Mouse (Mus musculus) forebrain, embryonic 15.5 days (tissue): ENCODE measurements at regions not wholly inside any gene's neighbourhood (a gene's known extent, or its start where the extent isn't known, plus 50 kb on each side); places are given as distances from the start of the nearest gene placed in this dataset.
A peak's percentile ranks its signal among the peaks of the same experiment; 100 is the strongest.

Experiments
- ATAC-seq: fragments of 200-750 bp; cut with Nextera tagmentation; replicated peaks from 2 replicates; pipeline ENCODE4 v1.8.0; 2017; ENCODE audit warnings: mild to moderate bottlenecking, moderate TSS enrichment, moderate library complexity
- H3K27ac ChIP-seq: fragments of 300-500 bp; sonication (generic); replicated peaks from 2 replicates; pipeline ENCODE4 v1.5.1; 2015; ENCODE audit warnings: mild to moderate bottlenecking, inconsistent platforms
- H3K27me3 ChIP-seq: fragments of 300-500 bp; sonication (generic); 2 replicates; pipeline ENCODE4 v1.6.1; 2015; ENCODE audit warnings: inconsistent platforms
- H3K36me3 ChIP-seq: fragments of 300-500 bp; sonication (generic); 2 replicates; pipeline ENCODE4 v1.6.1; 2015; ENCODE audit warnings: mild to moderate bottlenecking, inconsistent platforms
- H3K4me1 ChIP-seq: fragments of 300-500 bp; sonication (generic); 2 replicates; pipeline ENCODE4 v1.6.1; 2015; ENCODE audit warnings: inconsistent platforms
- H3K4me2 ChIP-seq: fragments of 300-500 bp; sonication (generic); replicated peaks from 2 replicates; pipeline ENCODE4 v1.6.1; 2015; ENCODE audit warnings: mild to moderate bottlenecking, inconsistent platforms
- H3K4me3 ChIP-seq: fragments of 300-500 bp; sonication (generic); 2 replicates; pipeline ENCODE4 v1.5.1; 2015; ENCODE audit warnings: mild to moderate bottlenecking, inconsistent platforms
- H3K9ac ChIP-seq: fragments of 300-500 bp; sonication (generic); replicated peaks from 2 replicates; pipeline ENCODE4 v1.6.1; 2015; ENCODE audit warnings: mild to moderate bottlenecking, inconsistent platforms
- H3K9me3 ChIP-seq: fragments of 300-500 bp; sonication (generic); 2 replicates; pipeline ENCODE4 v1.6.1; 2016; ENCODE audit warnings: inconsistent platforms
- WGBS: fragments of 180-500 bp; shearing (Covaris S2); methylation state at CpG from one replicate; pipeline ENCODE4 v1.1.7; 2015; ENCODE audit warnings: mixed read lengths; 5-methylcytosine and 5-hydroxymethylcytosine counted together

- ATAC-seq, result no peak
- H3K9ac ChIP-seq, result no peak overlapping the region
- H3K4me2 ChIP-seq, result no peak overlapping the region
These were observed 166.3 kb downstream of the Pfkfb3 start for GRCm38 (mm10) chr2:11387623-11388022.

GRCm38 (mm10) chr2:11383815-11384214, 170.1 kb downstream of the Pfkfb3 start:
- Histone ChIP-seq H3K9ac (no peak overlapping the region), H3K27ac (no peak overlapping the region), H3K4me3 (no peak overlapping the region), H3K9me3 (no peaks in the 10 kb centered on the region), H3K36me3 (no peaks in the 10 kb centered on the region), H3K4me2 (no peak overlapping the region), H3K27me3 (no peaks in the 10 kb centered on the region), H3K4me1 (no peaks in the 10 kb centered on the region)
- no peak for ATAC-seq
- 73% methylated on average over 2 of the region's 2 CpGs for WGBS

More at GRCm38 (mm10) chr2:11387623-11388022, 166.3 kb downstream of the Pfkfb3 start:
- Histone ChIP-seq H3K27me3 (no peaks in the 10 kb centered on the region), H3K36me3 (no peaks in the 10 kb centered on the region), H3K27ac (no peak overlapping the region), H3K4me1 (peaks cover 8% of the 10 kb centered on the region; the same call in 1 of the 2 replicates), H3K9me3 (no peaks in the 10 kb centered on the region), H3K4me3 (no peak overlapping the region)
- 93% methylated on average over 2 of the region's 2 CpGs for WGBS

DNA sequence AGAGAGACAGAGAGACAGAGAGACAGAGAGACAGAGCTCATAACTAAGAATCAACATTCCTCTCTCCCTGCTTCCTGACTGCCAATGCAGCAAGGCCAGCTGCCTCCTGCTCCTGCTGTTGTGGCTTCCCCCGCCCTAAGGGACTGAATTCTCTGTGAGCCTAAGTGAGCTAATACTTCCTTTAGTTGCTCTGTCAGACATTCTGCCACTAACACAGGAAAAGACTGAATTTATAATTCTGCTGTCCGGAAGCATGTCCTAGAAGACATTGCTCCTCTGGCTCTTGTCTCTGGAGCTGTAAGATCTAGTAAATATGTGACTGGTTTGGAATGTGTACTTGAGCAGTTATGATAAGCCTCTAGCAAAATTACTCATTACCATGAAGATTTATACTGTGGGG, 176.7 kb downstream of the Pfkfb3 start:
- no peaks in the 10 kb centered on the region for H3K36me3 ChIP-seq
- no peak overlapping the region for H3K9ac ChIP-seq
- H3K4me1 ChIP-seq, result no peaks in the 10 kb centered on the region
- H3K9me3 ChIP-seq, result no peaks in the 10 kb centered on the region
- no peak for ATAC-seq
- H3K4me2 ChIP-seq, result no peak overlapping the region
- H3K27me3 ChIP-seq, result no peaks in the 10 kb centered on the region
- H3K27ac ChIP-seq, result no peak overlapping the region
- 85% methylated on average over 2 of the region's 2 CpGs for WGBS
- no peak overlapping the region for H3K4me3 ChIP-seq

DNA sequence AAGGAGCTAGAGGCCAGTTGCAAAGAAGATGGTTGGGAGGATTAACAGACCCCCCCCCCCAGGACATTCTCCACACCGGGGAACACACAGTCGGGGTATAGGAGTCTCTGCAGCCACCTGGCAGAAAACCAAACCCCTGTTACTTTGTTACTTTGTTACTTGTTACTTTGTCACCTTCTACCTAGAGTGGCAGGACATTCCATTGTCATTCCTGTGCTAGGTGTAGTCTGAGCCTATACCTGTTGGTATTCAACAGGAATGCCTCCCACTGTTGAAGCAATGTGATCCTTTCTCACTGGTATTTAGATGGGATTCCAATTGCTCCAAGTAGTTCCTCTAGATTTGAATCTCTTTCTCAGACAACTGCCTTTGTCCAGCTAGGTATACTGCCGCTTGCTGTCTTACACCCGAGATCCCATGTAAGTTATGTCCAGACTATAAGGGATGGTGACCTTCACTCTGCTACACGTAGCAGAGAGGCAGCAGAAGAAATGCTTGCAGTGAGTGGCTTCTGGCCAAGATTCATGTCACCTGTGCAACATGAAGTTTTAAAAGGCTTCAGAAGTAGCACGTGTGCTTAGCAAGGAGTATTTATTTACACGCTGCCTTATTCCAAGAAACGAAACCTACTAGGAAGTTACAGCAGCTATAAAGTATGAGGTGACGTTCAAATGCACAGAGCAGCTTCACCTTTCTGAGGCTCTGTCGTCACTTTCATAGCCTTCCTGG, 178.0 kb downstream of the Pfkfb3 start:
- H3K27ac ChIP-seq, result no peak overlapping the region
- ATAC-seq, result no peak
- WGBS, result 79% methylated on average over 10 of the region's 10 CpGs

GRCm38 (mm10) chr2:11375092-11375491, 178.8 kb downstream of the Pfkfb3 start:
- no peaks in the 10 kb centered on the region for H3K4me1 ChIP-seq
- H3K36me3 ChIP-seq, result no peaks in the 10 kb centered on the region
- no peak overlapping the region for H3K4me2 ChIP-seq
- no peaks in the 10 kb centered on the region for H3K27me3 ChIP-seq
- H3K9ac ChIP-seq, result no peak overlapping the region
- no peak for ATAC-seq
- 72% methylated on average over 6 of the region's 6 CpGs for WGBS
- no peak overlapping the region for H3K27ac ChIP-seq
- no peak overlapping the region for H3K4me3 ChIP-seq
- no peaks in the 10 kb centered on the region for H3K9me3 ChIP-seq

More for the DNA sequence above, 178.0 kb downstream of the Pfkfb3 start:
- Histone ChIP-seq H3K9ac (no peak overlapping the region), H3K4me3 (no peak overlapping the region), H3K4me1 (no peaks in the 10 kb centered on the region), H3K4me2 (no peak overlapping the region), H3K36me3 (no peaks in the 10 kb centered on the region), H3K9me3 (no peaks in the 10 kb centered on the region), H3K27me3 (no peaks in the 10 kb centered on the region)

DNA sequence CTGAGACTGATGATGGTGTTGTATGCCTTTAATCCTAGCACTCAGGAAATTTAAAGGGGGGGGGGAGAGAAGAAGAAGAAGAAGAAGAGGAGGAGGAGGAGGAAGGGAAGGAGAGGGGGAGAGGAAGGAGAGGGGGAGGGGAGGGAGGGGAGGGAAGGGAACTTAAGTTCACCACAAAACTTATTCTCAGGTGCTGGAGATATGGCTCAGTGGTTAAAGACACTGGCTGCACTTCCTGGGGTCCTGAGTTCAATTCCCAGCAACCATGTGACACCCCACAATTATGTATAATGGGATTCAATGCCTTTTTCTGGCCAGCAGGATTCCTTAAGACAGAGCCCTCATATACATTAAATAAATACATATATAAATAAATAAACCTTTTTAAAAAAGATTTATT, 183.6 kb downstream of the Pfkfb3 start:
- Histone ChIP-seq H3K9ac (no peak overlapping the region), H3K36me3 (no peaks in the 10 kb centered on the region), H3K4me3 (no peak overlapping the region), H3K9me3 (no peaks in the 10 kb centered on the region), H3K27ac (no peak overlapping the region), H3K4me1 (no peaks in the 10 kb centered on the region), H3K27me3 (no peaks in the 10 kb centered on the region), H3K4me2 (no peak overlapping the region)
- no peak for ATAC-seq

GRCm38 (mm10) chr2:11367319-11367718, 186.6 kb downstream of the Pfkfb3 start:
- no peak for ATAC-seq
- Histone ChIP-seq H3K27me3 (no peaks in the 10 kb centered on the region), H3K4me1 (peaks cover 9% of the 10 kb centered on the region), H3K9ac (no peak overlapping the region), H3K9me3 (no peaks in the 10 kb centered on the region), H3K4me3 (no peak overlapping the region), H3K36me3 (no peaks in the 10 kb centered on the region), H3K27ac (no peak overlapping the region), H3K4me2 (no peak overlapping the region)
- 85% methylated on average over 2 of the region's 2 CpGs for WGBS

DNA sequence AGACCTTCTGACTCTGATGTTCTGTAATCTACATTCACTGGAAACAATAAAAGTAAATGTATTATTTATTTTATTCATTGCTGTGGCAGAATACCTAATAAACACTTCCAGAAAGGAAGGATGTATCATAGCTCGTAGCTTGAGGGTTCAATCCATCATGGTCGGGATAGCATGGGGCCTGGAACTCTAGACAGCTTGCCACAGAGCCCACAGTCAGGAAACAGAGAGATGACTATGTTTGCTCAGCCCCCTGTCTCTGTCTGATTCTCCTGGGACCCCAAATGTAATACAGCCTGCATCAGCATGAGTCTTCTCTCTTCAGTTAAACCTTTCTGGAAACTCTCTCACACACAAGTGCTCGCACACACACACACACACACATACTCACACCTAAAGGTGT, 188.1 kb downstream of the Pfkfb3 start:
- H3K36me3 ChIP-seq, result no peaks in the 10 kb centered on the region
- no peaks in the 10 kb centered on the region for H3K9me3 ChIP-seq
- no peak overlapping the region for H3K9ac ChIP-seq
- H3K4me1 ChIP-seq, result peaks cover 13% of the 10 kb centered on the region
- ATAC-seq, result no peak
- H3K4me3 ChIP-seq, result no peak overlapping the region
- H3K27me3 ChIP-seq, result no peaks in the 10 kb centered on the region
- 96% methylated on average over 3 of the region's 3 CpGs for WGBS
- no peak overlapping the region for H3K27ac ChIP-seq
- no peak overlapping the region for H3K4me2 ChIP-seq

GRCm38 (mm10) chr2:11365371-11365770, 188.5 kb downstream of the Pfkfb3 start:
- no peaks in the 10 kb centered on the region for H3K36me3 ChIP-seq
- H3K9me3 ChIP-seq, result no peaks in the 10 kb centered on the region
- no peak overlapping the region for H3K4me2 ChIP-seq
- ATAC-seq, result no peak
- no peaks in the 10 kb centered on the region for H3K27me3 ChIP-seq
- no peak overlapping the region for H3K27ac ChIP-seq
- H3K4me3 ChIP-seq, result no peak overlapping the region
- H3K9ac ChIP-seq, result no peak overlapping the region
- WGBS, result 93% methylated on average over 4 of the region's 4 CpGs
- peaks cover 13% of the 10 kb centered on the region for H3K4me1 ChIP-seq

- Histone ChIP-seq H3K27ac (no peak overlapping the region), H3K4me1 (peaks cover 13% of the 10 kb centered on the region), H3K36me3 (no peaks in the 10 kb centered on the region), H3K9me3 (no peaks in the 10 kb centered on the region), H3K4me3 (no peak overlapping the region), H3K27me3 (no peaks in the 10 kb centered on the region), H3K4me2 (no peak overlapping the region), H3K9ac (no peak overlapping the region)
- no peak for ATAC-seq
- WGBS, result 67% methylated on average over 2 of the region's 2 CpGs
These were observed 189.8 kb downstream of the Pfkfb3 start for GRCm38 (mm10) chr2:11364111-11364510.

- Histone ChIP-seq H3K27ac (peak overlapping the region; percentile 55), H3K36me3 (no peaks in the 10 kb centered on the region), H3K4me2 (no peak overlapping the region), H3K9me3 (no peaks in the 10 kb centered on the region), H3K9ac (no peak overlapping the region), H3K4me3 (no peak overlapping the region), H3K4me1 (peaks cover 13% of the 10 kb centered on the region), H3K27me3 (no peaks in the 10 kb centered on the region)
- peak; percentile 76 for ATAC-seq
- WGBS, result 29% methylated on average over 5 of the region's 5 CpGs
These were observed 190.8 kb downstream of the Pfkfb3 start for GRCm38 (mm10) chr2:11363061-11363464.

DNA sequence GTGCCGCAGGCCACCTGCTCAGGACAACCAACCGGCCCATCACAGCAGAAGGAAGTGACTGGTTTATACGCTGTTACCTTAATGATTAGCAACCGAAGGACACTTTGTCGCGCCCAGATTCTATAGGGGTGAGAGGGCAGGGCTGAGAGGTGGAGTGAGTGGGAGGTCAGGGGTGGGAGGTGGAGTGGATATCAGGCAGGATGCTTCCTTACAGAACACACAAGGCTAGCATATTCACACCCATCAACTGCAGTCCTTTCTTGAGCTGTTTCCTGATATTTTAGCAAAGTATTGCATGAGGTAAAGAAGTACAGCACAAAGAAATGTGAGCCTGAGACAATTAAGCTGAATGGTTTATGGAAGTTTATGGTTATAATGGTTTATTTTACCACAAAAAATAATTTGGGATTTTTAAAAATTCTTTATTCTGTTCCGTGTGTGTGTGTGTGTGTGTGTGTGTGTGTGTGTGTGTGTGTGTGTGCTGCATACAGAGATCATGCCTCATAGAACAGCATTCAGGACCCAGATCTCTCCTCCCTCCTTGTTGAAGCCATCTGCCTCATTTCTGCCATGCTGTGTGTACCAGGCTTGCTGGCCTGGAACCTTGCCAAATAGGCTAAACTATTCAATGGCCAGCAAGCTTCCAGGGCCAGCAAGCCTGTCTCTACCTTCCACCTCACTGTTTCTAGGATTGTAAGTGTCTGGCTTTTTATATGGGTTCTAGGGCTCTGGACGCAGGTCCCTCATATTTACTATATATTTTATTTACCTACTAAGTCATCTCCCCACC, 190.5 kb downstream of the Prkcq start:
- no peak overlapping the region for H3K9ac ChIP-seq
- peak; percentile 92 for ATAC-seq
- H3K4me1 ChIP-seq, result peaks cover 13% of the 10 kb centered on the region
- no peaks in the 10 kb centered on the region for H3K27me3 ChIP-seq
- H3K27ac ChIP-seq, result peak overlapping the region; percentile 55
- H3K36me3 ChIP-seq, result no peaks in the 10 kb centered on the region
- no peak overlapping the region for H3K4me2 ChIP-seq
- WGBS, result 64% methylated on average over 8 of the region's 8 CpGs
- H3K9me3 ChIP-seq, result no peaks in the 10 kb centered on the region
- no peak overlapping the region for H3K4me3 ChIP-seq
